Mouse (Mus musculus) embryonic facial prominence, embryonic 11.5 days (tissue): ENCODE measurements at regions not wholly inside any gene's neighbourhood (a gene's known extent, or its start where the extent isn't known, plus 50 kb on each side); places are given as distances from the start of the nearest gene placed in this dataset.
"Not testable (repeated sequence)": the region's sequence is repeated elsewhere in the genome, so short reads cannot be mapped to it uniquely, and the experiment has no call there.

Source experiments
- ATAC-seq: fragments of 200-750 bp; cut with Nextera tagmentation; replicated peaks from 2 replicates; pipeline ENCODE4 v1.8.0; 2017; ENCODE audit warnings: low read depth; ENCODE audit not compliant: insufficient number of reproducible peaks, low FRiP score, low TSS enrichment
- DNase-seq: peaks from one replicate; pipeline ENCODE4 v3.0.0-alpha.2; 2015; ENCODE audit warnings: low spot score
- H3K27ac ChIP-seq: fragments of 300-500 bp; sonication (generic); replicated peaks from 2 replicates; pipeline ENCODE4 v1.5.1; 2014; ENCODE audit warnings: mild to moderate bottlenecking, low read depth, low read length, control low read depth
- H3K27me3 ChIP-seq: fragments of 300-500 bp; sonication (generic); 2 replicates; pipeline ENCODE4 v1.6.1; 2014; ENCODE audit warnings: mild to moderate bottlenecking, low read length, moderate library complexity, mixed read lengths; ENCODE audit not compliant: control insufficient read depth, insufficient read depth
- H3K36me3 ChIP-seq: fragments of 300-500 bp; sonication (generic); replicated peaks from 2 replicates; pipeline ENCODE4 v1.6.1; 2014; ENCODE audit warnings: low read depth, mild to moderate bottlenecking, low read length, moderate library complexity, mixed read lengths; ENCODE audit not compliant: control insufficient read depth, insufficient read depth
- H3K4me1 ChIP-seq: fragments of 300-500 bp; sonication (generic); 2 replicates; pipeline ENCODE4 v1.6.1; 2014; ENCODE audit warnings: low read length, mixed read lengths; ENCODE audit not compliant: control insufficient read depth, insufficient read depth
- H3K4me2 ChIP-seq: fragments of 300-500 bp; sonication (generic); 2 replicates; pipeline ENCODE4 v1.6.1; 2014; ENCODE audit warnings: low read depth, mild to moderate bottlenecking, control low read depth, low read length, moderate library complexity
- H3K4me3 ChIP-seq: fragments of 300-500 bp; sonication (generic); 2 replicates; pipeline ENCODE4 v1.5.1; 2014; ENCODE audit warnings: low read depth, low read length, control low read depth
- H3K9ac ChIP-seq: fragments of 300-500 bp; sonication (generic); replicated peaks from 2 replicates; pipeline ENCODE4 v1.6.1; 2014; ENCODE audit warnings: mild to moderate bottlenecking, control low read depth, low read length
- H3K9me3 ChIP-seq: fragments of 300-500 bp; sonication (generic); replicated peaks from 2 replicates; pipeline ENCODE4 v1.6.1; 2016; ENCODE audit warnings: mild to moderate bottlenecking, low read length, inconsistent platforms, mixed read lengths; ENCODE audit not compliant: control insufficient read depth
- WGBS: fragments of 180-500 bp; shearing (Covaris S2); extraction: QIAGEN DNeasy Blood & Tissue Kit; methylation state at CpG from one replicate; pipeline ENCODE4 v1.1.7; 2014; 5-methylcytosine and 5-hydroxymethylcytosine counted together

DNA sequence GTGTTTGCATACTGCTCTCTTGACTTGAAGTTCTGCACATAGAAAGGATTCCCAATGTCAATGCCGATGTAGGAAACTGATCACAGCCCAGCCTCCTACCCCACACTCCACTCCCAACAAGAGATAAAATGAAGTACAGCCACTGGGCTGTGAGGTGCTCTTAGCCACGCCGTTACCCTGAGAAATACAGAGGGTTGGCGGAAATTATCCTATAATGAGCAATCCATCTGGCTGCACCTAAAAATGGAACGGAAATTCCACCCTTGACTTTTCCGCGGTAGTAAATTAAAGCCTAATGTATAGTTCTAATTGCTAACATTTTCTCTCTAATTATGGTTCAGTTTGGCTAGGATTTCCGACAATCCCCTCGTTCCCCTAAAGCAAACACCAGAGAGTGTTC is 97.2 kb upstream of the Otx2 start:
- peak; percentile 20 for DNase-seq
- H3K9me3 ChIP-seq = no peaks in the 10 kb centered on the region
- no peak overlapping the region for H3K4me2 ChIP-seq
- 57% methylated on average over 9 of the region's 9 CpGs for WGBS
- H3K9ac ChIP-seq = no peak overlapping the region
- H3K4me1 ChIP-seq = no peaks in the 10 kb centered on the region
- no peaks in the 10 kb centered on the region for H3K27me3 ChIP-seq
- no peaks in the 10 kb centered on the region for H3K36me3 ChIP-seq
- no peak for ATAC-seq
- no peak overlapping the region for H3K27ac ChIP-seq
- H3K4me3 ChIP-seq = no peak overlapping the region

DNA sequence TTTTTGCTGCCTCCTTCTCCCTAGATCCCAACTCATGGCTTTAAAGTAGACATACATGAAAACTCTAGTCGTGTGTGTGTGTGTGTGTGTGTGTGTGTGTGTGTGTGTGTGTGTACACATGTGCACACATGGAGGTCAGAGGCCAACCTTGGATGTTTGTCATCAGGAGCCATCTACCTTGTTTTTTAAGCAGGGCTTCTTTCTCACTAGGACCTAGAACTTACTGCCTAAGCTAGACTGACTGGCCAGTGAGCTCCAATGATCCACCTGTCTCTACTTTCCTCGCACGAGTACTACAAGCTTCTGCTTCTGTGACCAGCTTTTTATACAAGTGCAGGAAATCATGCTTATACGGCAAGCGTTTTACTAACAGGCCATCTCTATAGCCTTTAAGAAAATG is 89.1 kb upstream of the Otx2 start:
- H3K4me1 ChIP-seq = no peaks in the 10 kb centered on the region
- no peaks in the 10 kb centered on the region for H3K27me3 ChIP-seq
- ATAC-seq (no peak), DNase-seq (no peak)
- H3K27ac ChIP-seq = no peak overlapping the region
- H3K9me3 ChIP-seq = no peaks in the 10 kb centered on the region
- H3K36me3 ChIP-seq = no peaks in the 10 kb centered on the region
- H3K9ac ChIP-seq = no peak overlapping the region
- H3K4me3 ChIP-seq = no peak overlapping the region
- H3K4me2 ChIP-seq = no peak overlapping the region
- WGBS = 86% methylated on average over 5 of the region's 5 CpGs

DNA sequence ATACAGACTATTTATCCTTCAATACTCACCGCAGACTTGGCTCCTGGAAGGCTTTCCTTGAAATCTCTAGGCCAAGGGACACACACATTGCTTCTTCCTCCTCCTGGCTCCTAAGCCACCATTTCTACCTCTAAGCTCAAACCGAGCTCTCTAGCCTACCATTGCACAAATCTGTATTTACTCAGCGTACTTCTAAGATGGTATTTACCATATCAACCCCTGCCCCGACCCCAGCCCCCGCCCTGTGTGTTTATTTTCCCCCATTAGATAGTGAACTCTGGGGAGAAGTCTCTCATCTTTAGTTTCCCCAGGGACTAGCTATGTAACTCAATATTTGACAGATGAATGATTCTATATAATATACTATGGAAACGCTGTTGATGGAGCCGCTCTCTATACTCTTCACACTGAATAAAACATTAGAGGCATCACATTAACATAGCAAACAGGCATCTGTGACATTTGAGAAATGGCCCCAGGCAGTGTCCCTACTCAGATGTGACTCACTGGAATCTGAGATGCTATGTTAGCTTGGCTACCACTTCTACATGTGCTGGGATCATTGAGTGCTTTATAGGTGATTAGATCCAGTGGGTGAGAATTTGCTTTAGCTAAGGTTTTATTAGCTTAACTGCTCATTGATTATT is 87.5 kb upstream of the Otx2 start:
- no peak overlapping the region for H3K27ac ChIP-seq
- H3K4me1 ChIP-seq = no peaks in the 10 kb centered on the region
- no peak for ATAC-seq
- H3K9me3 ChIP-seq = no peaks in the 10 kb centered on the region
- H3K4me2 ChIP-seq = no peak overlapping the region
- 64% methylated on average over 7 of the region's 7 CpGs for WGBS
- H3K9ac ChIP-seq = no peak overlapping the region
- no peaks in the 10 kb centered on the region for H3K27me3 ChIP-seq
- H3K4me3 ChIP-seq = no peak overlapping the region
- no peak for DNase-seq
- H3K36me3 ChIP-seq = no peaks in the 10 kb centered on the region

DNA sequence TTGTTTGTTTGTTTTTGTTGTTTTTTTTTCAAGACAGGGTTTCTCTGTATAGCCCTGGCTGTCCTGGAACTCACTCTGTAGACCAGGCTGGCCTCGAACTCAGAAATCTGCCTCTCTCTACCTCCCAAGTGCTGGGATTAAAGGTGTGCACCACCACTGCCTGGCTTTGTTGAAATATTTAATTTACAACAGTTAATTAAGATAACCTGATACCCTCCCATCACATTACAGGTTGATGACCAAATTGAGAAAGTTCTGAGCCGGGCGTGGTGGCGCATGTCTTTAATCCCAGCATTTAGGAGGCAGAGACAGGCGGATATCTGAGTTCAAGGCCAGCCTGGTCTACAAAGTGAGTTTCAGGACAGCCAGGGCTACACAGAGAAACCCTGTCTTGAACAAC is 81.5 kb upstream of the Otx2 start:
- not testable (repeated sequence) for H3K4me3 ChIP-seq, H3K27ac ChIP-seq, H3K4me2 ChIP-seq, DNase-seq, H3K9me3 ChIP-seq, H3K4me1 ChIP-seq, H3K27me3 ChIP-seq, ATAC-seq, H3K36me3 ChIP-seq, H3K9ac ChIP-seq
- WGBS = 84% methylated on average over 5 of the region's 5 CpGs

DNA sequence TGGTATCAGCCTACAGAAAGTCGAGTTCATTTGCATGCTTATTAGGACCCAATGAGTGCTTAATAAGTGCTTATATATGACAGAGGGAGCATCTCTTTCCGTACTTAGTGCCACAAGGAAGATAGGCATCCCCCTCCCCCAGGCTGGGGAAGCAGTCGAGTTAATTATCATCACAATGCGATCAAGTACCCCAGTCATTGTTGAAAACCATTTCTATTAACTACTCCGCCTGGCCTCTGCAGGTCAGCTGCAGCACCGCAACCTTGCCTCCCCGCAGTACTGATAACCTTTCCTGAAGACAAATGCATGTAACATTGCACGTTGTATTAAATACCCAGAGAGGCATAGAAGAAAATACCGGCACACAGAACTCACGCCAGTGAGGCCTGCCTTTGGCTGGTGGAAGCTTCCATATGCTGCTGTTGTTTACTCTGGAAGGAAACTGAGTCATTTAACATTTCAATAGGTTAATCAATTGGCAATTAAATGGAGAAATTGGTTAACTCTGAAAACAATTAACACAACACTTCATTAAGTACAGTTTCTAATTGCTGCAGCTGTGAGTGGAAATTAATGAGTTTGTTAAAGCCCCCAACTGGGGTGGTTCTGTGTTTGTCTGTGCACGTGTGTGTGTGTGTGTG is 80.6 kb upstream of the Otx2 start:
- DNase-seq (peak; percentile 27), ATAC-seq (0 out of 2 replicates have a peak, but pooled peaks have one; percentile 20)
- Histone ChIP-seq H3K9ac (no peak overlapping the region), H3K27ac (no peak overlapping the region), H3K4me1 (no peaks in the 10 kb centered on the region; the same call in 1 of the 2 replicates), H3K9me3 (no peaks in the 10 kb centered on the region), H3K36me3 (no peaks in the 10 kb centered on the region), H3K27me3 (peaks cover 8% of the 10 kb centered on the region; the same call in 1 of the 2 replicates), H3K4me2 (no peak overlapping the region), H3K4me3 (no peak overlapping the region)
- WGBS = 17% methylated on average over 11 of the region's 11 CpGs

DNA sequence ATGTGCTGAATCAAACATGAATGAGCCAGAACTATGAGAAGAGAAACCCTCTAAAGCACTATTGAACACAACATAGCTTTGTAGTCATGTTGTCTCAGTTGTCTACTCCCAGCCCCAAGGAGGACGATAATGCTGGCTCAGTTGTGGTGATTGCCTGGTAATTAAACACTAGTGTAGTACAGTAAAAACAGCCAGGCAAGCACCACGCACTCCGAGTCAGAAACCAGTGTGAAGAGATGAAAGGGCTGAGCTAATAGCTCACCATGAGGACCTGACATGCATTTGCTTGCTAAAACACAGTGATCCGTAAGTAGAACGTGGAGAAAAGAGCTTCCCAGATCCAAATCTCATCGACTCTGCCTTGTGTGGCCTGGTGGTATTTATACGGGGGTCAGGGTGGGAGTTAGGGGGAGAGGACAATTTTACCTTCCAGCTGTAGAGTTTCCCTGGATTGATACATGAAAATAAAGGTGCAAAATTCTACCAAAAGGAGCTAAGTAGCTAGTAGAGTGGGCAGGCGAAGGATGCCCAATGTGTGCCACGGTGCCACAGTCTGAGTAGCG is 80.0 kb upstream of the Otx2 start:
- H3K9ac ChIP-seq = no peak overlapping the region
- ATAC-seq = 0 out of 2 replicates have a peak, but pooled peaks have one; percentile 15
- peak; percentile 27 for DNase-seq
- H3K27me3 ChIP-seq = peaks cover 8% of the 10 kb centered on the region; the same call in 1 of the 2 replicates
- no peak overlapping the region for H3K27ac ChIP-seq
- WGBS = 20% methylated on average over 10 of the region's 10 CpGs
- no peaks in the 10 kb centered on the region for H3K36me3 ChIP-seq
- no peaks in the 10 kb centered on the region; the same call in 1 of the 2 replicates for H3K4me1 ChIP-seq
- no peaks in the 10 kb centered on the region for H3K9me3 ChIP-seq
- H3K4me2 ChIP-seq = no peak overlapping the region
- H3K4me3 ChIP-seq = no peak overlapping the region

DNA sequence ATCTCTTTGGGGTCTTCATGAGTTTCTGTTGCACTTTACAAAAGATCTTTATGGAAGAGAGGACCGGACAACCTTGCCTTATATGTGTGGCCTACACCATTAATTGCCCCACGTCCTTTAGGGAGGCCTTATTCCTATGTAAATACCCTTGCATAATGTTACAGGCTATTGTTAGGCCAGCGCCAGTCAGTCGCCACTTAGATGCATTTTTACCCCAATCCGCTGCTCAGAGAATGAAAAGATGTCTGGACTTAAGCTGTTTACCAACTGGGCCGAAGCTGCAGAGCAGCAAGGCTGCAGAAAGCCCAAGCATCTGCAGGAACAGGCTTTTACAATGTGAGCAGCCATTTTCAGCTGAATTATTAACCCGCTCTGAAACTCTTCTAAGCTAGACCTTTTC is 79.5 kb upstream of the Otx2 start:
- H3K9me3 ChIP-seq = no peaks in the 10 kb centered on the region
- H3K36me3 ChIP-seq = no peaks in the 10 kb centered on the region
- WGBS = 32% methylated on average over 7 of the region's 7 CpGs
- no peak for ATAC-seq
- H3K27ac ChIP-seq = no peak overlapping the region
- peaks cover 8% of the 10 kb centered on the region; the same call in 1 of the 2 replicates for H3K27me3 ChIP-seq
- DNase-seq = peak; percentile 24
- no peak overlapping the region for H3K4me3 ChIP-seq
- H3K9ac ChIP-seq = no peak overlapping the region
- no peaks in the 10 kb centered on the region; the same call in 1 of the 2 replicates for H3K4me1 ChIP-seq
- no peak overlapping the region for H3K4me2 ChIP-seq

DNA sequence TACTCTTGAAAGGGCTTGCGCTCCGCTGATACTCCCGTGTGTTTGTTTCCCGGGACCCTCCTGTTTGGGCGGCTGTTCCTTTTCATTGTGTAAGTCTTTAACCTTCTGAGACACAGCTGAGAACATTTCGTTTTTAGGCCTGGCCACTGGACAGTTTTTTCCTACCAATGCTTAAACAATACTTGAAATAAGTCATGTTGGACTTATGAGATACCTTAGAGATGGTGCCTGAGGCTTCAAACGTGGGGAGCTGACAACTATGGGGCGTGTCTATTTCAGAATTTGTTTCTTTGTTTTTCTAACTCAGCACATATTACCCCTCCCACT is 78.9 kb upstream of the Otx2 start:
- H3K36me3 ChIP-seq = no peaks in the 10 kb centered on the region
- H3K27ac ChIP-seq = no peak overlapping the region
- ATAC-seq = no peak
- H3K4me3 ChIP-seq = 0 out of 2 replicates have a peak overlapping the region, but pooled peaks have one; percentile 6
- no peak for DNase-seq
- H3K4me2 ChIP-seq = peak overlapping the region; percentile 31
- H3K4me1 ChIP-seq = no peaks in the 10 kb centered on the region; the same call in 1 of the 2 replicates
- no peaks in the 10 kb centered on the region for H3K9me3 ChIP-seq
- H3K27me3 ChIP-seq = peaks cover 8% of the 10 kb centered on the region; the same call in 1 of the 2 replicates
- WGBS = 23% methylated on average over 8 of the region's 8 CpGs
- H3K9ac ChIP-seq = no peak overlapping the region
